Mouse (Mus musculus): ENCODE measurements around the gene Ccdc85a. TPM values are rescaled to one million over a fixed set of nuclear protein-coding genes. Genes with fewer than 3 reads are reported as not detected.

The Ccdc85a gene
- 6.0 and 7.9 TPM in 2 replicates for polyA plus RNA-seq (2016; fragmentation: Nextera tagmentation; extraction: Ambion mirVana)

DNA sequence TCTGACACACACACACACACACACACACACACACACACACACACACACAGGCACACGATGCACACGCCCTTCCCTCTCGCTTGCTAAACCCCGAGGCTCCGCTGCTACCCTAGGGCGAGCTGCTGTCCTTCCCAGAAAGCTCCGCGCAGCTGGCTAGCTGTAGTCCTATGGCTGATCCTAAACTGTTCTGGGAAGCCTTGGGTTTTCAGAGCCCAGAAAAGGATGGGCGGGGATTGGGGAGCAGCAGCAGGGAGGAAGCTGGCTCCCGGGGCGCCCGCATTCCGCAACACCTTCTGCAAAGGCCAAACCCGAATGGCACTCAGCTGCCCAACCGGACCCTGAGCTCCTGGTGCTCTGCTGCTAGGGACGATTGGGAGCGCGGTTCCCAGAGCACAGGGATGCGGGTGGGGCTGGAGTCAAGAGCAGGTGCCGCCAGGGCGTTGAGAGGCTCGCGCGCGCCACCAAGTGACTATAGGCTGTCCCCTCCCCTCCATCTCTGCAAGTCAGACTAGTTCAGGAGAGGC, at the start of gene Ccdc85a:
TSS of gene Ccdc85a (minus strand) at position 414 of the 524 bp plus-strand sequence.
- H3K4me3 ChIP-seq: peak within 1 kb of the TSS; percentile 64
- peak within 1 kb of the TSS; percentile 97 for H3K4me2 ChIP-seq (replicated peaks)
- H3K4me1 ChIP-seq: no peaks in the 10 kb centered on the region
- peak within 1 kb of the TSS; percentile 52 for H3K27ac ChIP-seq (replicated peaks)
- peaks cover 19% of the 10 kb centered on the region for H3K27me3 ChIP-seq
- WGBS: under 1% methylated on average over 25 of the region's 25 CpGs
- no peaks in the 10 kb centered on the region for H3K9me3 ChIP-seq
- peak; percentile 97 for ATAC-seq (ENCODE audit: low FRiP score, low read depth)
- H3K9ac ChIP-seq (replicated peaks): peak within 1 kb of the TSS; percentile 67
- no peaks in the 10 kb centered on the region for H3K36me3 ChIP-seq

DNA sequence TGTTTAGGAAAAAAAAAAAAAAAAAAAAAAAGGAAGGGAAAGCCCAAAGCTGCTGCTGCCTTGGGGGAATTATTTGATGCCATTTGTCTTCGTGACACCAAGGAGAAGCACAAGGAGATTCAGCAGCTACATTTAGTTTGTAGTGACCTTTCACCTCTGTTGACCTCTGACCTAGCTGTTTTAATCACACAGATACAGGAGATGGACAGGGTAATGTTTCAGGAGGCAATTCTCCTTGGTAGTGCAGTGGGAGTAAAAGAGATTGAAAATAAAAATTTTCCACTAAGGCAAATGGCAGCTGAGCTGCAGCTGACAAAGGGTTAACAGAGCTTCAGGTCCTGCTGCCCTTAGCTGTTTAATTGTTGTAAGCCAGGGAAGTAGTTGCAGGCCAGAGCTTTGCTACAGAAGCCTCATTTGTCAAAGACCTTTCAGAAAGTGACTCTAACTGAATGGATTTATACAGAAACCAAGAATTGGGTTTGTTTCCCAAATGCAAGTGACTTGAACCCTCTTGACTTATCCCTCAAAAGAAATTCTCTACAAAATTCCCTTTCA, 49.5 kb upstream of the Ccdc85a start:
- H3K4me1 ChIP-seq: no peaks in the 10 kb centered on the region
- no peak overlapping the region for H3K9ac ChIP-seq (replicated peaks)
- no peak for ATAC-seq (ENCODE audit: low FRiP score, low read depth)
- H3K9me3 ChIP-seq: no peaks in the 10 kb centered on the region
- no peaks in the 10 kb centered on the region for H3K36me3 ChIP-seq
- no peak overlapping the region for H3K4me2 ChIP-seq (replicated peaks)
- H3K4me3 ChIP-seq: no peak overlapping the region
- H3K27me3 ChIP-seq: no peaks in the 10 kb centered on the region
- no peak overlapping the region for H3K27ac ChIP-seq (replicated peaks)
- WGBS: 17% methylated on average over 1 of the region's 1 CpGs

DNA sequence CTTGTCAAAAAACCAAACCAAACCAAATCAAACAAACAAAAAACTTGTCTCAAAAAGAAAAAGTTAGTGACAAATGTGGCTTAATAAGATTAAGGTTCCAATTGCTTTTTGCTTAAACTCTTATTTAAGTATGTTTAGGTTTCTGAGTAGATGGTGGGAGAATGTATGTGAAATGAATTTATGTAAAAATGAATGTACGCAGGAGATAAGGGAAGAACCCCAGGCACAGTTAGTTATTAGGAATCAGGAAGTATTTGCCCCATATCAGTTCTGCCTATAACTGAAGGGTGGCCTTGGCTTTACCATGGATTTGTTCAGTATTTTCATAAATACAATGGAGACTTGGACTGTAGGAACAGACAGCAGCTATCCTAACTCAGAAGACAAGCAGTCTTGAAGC, 49.0 kb upstream of the Ccdc85a start:
- H3K4me3 ChIP-seq: no peak overlapping the region
- no peaks in the 10 kb centered on the region for H3K9me3 ChIP-seq
- no peaks in the 10 kb centered on the region for H3K27me3 ChIP-seq
- H3K27ac ChIP-seq (replicated peaks): no peak overlapping the region
- H3K4me1 ChIP-seq: no peaks in the 10 kb centered on the region
- 93% methylated on average over 1 of the region's 1 CpGs for WGBS
- ATAC-seq (ENCODE audit: low FRiP score, low read depth): no peak
- no peaks in the 10 kb centered on the region for H3K36me3 ChIP-seq
- no peak overlapping the region for H3K4me2 ChIP-seq (replicated peaks)
- H3K9ac ChIP-seq (replicated peaks): no peak overlapping the region

DNA sequence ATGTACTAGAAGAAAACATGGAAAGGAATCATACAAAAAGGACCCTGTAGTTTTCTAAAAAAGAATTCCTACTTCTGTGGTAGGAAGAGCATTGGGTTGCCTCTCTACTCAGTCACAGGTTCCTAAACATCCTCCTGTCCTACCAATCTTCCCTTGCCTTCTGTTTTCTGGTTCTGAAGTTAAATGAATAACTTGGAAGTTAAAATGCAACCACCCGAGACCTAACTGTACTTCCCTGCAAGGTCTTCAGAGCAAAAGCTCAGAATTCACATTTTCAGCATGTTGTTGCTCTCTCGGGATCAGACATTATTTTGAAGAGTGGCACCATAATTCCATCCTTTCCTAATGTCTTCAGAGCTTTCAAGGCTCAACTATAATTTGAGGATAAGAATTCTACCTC, 46.6 kb upstream of the Ccdc85a start:
- no peaks in the 10 kb centered on the region for H3K9me3 ChIP-seq
- no peaks in the 10 kb centered on the region for H3K36me3 ChIP-seq
- no peaks in the 10 kb centered on the region for H3K4me1 ChIP-seq
- no peak overlapping the region for H3K9ac ChIP-seq (replicated peaks)
- H3K27me3 ChIP-seq: no peaks in the 10 kb centered on the region
- H3K4me2 ChIP-seq (replicated peaks): no peak overlapping the region
- H3K27ac ChIP-seq (replicated peaks): no peak overlapping the region
- no peak overlapping the region for H3K4me3 ChIP-seq
- no peak for ATAC-seq (ENCODE audit: low FRiP score, low read depth)
- WGBS: 86% methylated on average over 2 of the region's 2 CpGs

DNA sequence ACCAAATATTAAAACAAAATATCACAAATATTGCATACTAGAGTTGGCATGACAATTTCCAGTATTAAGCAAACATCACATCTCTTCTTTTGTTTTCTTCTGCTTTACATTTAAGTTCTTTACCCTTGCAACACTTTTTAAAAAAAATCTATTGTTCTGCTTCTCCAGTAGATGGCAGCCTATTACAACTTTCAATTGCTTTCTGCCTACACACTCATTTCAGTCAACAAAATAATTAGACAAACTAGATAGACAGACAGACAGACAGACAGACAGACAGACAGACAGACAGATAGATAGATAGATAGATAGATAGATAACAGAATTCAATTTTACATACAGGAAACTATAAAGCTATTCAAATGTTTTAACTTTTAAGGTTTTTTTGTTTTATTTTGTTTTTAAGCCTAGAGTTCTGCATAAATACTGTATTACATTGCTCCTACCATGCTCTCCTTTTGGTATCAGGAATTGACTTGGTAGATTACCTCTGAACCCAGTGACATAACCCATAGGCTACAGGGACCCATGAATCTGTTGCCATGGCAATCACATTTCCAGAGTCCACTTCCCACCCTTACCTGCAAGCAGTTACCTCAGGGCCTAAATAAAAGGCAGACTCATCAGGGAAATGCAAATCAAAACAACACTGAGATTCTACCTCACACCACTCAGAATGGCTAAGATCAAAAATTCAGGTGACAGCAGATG, 26.8 kb upstream of the Ccdc85a start:
- Histone ChIP-seq H3K4me1 (no peaks in the 10 kb centered on the region), H3K27ac (replicated peaks) (no peak overlapping the region), H3K36me3 (no peaks in the 10 kb centered on the region), H3K27me3 (no peaks in the 10 kb centered on the region), H3K9me3 (no peaks in the 10 kb centered on the region), H3K4me3 (no peak overlapping the region), H3K4me2 (replicated peaks) (no peak overlapping the region), H3K9ac (replicated peaks) (no peak overlapping the region)
- ATAC-seq (ENCODE audit: low FRiP score, low read depth): peak; percentile 47; the same call in 1 of the 2 replicates

DNA sequence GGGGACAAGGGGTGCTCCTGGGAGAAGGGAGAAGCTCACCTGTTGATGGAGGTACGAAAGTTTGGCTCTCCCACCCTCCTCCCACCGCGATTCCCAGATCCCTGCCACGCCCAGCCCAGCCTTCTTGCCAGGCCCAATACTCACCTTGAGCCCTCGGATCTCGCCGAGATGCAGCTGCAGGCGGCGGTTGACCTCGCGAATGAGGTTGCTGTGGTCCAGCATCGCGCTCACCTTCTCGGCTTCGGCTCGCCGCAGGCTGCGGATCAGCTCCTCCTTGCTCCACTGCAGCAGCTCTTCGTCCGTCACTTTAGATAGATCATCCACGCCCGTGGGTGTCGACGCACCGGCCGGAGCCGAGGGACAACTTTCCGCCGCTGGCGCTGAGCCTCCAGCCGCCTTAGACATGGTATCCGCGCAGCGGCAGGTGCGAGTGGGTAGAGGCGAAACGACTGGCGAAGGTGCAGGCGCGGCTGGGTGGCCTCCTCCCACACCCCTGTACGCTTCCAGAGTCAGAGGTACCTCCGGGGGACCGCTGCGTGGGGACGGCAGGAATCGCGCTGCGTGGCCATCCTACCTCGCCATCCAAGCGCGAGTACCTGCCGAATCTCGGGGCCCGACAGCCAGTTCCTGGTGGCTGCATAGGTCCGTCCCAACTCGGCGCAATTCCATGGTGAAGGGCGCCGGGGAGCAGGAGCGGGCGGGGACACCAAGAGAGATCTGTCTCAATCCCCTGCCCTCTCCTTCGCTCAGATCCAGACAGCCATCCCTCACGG, 800 bp downstream of the Ccdc85a start:
- peak overlapping the region; percentile 52 for H3K27ac ChIP-seq (replicated peaks)
- under 1% methylated on average over 61 of the region's 63 CpGs for WGBS
- peak overlapping the region; percentile 67 for H3K9ac ChIP-seq (replicated peaks)
- no peaks in the 10 kb centered on the region for H3K9me3 ChIP-seq
- H3K4me2 ChIP-seq (replicated peaks): peak overlapping the region; percentile 97
- ATAC-seq (ENCODE audit: low FRiP score, low read depth): peak; percentile 47
- H3K4me1 ChIP-seq: no peaks in the 10 kb centered on the region
- H3K36me3 ChIP-seq: no peaks in the 10 kb centered on the region
- H3K4me3 ChIP-seq: peak overlapping the region; percentile 64
- H3K27me3 ChIP-seq: peaks cover 19% of the 10 kb centered on the region

DNA sequence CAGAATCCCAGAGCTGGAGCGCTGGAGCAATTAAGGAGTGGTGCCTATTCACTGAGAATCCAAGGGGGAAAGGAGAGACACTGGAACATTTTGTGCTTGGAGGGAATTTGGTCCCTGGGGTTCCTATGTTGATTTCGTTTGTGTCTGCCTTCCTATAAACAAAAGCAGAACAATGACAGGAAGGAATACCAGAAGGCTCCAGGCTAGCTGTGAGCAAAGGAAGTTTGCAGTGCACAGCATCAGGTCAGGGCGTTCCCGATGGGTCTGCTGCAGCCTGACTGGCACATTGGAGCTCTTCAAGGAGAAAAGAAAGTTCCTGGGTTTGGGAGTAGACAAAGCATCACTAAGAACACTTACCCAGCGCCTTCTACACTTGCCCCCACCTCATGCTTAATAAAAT, 1.9 kb downstream of the Ccdc85a start:
- H3K9ac ChIP-seq (replicated peaks): no peak overlapping the region
- peak overlapping the region; percentile 97; the same call in 1 of the 2 replicates for H3K4me2 ChIP-seq (replicated peaks)
- peak overlapping the region; percentile 64 for H3K4me3 ChIP-seq
- no peak for ATAC-seq (ENCODE audit: low FRiP score, low read depth)
- no peak overlapping the region for H3K27ac ChIP-seq (replicated peaks)
- H3K36me3 ChIP-seq: no peaks in the 10 kb centered on the region
- H3K27me3 ChIP-seq: peaks cover 19% of the 10 kb centered on the region
- no peaks in the 10 kb centered on the region for H3K9me3 ChIP-seq
- 24% methylated on average over 5 of the region's 5 CpGs for WGBS
- H3K4me1 ChIP-seq: no peaks in the 10 kb centered on the region

DNA sequence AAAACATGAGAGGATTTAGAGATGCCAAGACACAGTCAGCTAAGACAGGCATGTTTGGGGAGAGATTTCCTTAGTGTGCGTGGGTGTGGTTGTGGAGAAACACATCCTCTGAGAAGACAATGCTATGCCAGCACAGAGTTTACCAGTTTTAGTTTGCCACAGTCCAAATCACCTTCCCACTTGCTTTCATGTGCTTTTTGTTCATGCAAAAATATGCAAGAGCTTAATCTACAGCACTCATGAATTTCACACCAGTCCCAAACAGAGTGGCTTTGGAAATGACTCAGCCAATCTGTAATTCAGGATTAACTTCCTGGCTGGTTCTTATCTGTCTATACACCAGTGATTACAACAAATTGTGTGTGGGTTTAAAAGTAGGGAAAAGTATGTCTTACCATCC, 11.7 kb downstream of the Ccdc85a start:
- no peaks in the 10 kb centered on the region for H3K9me3 ChIP-seq
- H3K4me1 ChIP-seq: no peaks in the 10 kb centered on the region
- no peaks in the 10 kb centered on the region for H3K27me3 ChIP-seq
- WGBS: 86% methylated on average over 1 of the region's 1 CpGs
- no peak overlapping the region for H3K9ac ChIP-seq (replicated peaks)
- ATAC-seq (ENCODE audit: low FRiP score, low read depth): no peak
- H3K36me3 ChIP-seq: no peaks in the 10 kb centered on the region
- no peak overlapping the region for H3K4me2 ChIP-seq (replicated peaks)
- no peak overlapping the region for H3K4me3 ChIP-seq
- no peak overlapping the region for H3K27ac ChIP-seq (replicated peaks)

DNA sequence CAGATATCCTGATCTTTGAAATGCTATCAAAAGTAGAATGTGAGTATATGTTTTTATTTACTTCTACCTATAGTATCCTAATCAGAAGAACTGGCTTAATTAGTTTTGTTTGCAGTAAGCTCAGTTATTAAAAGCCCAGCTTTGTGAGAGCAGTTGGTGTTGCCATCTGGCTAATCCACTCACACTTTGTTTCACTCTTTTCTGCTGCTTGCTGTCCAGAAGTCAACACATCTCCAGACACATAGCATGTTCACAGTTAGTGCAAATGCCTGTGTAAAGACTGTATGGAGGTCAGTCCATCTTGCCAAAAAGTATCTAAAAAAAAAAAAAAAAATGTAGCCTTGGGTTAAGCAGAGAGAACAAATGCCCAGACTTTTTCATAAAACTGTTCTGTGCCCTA, 27.7 kb downstream of the Ccdc85a start:
- Histone ChIP-seq H3K4me3 (no peak overlapping the region), H3K4me1 (no peaks in the 10 kb centered on the region), H3K9me3 (peaks cover 3% of the 10 kb centered on the region; the same call in 1 of the 2 replicates), H3K9ac (replicated peaks) (no peak overlapping the region), H3K27me3 (no peaks in the 10 kb centered on the region), H3K27ac (replicated peaks) (no peak overlapping the region), H3K36me3 (no peaks in the 10 kb centered on the region), H3K4me2 (replicated peaks) (no peak overlapping the region)
- no peak for ATAC-seq (ENCODE audit: low FRiP score, low read depth)

DNA sequence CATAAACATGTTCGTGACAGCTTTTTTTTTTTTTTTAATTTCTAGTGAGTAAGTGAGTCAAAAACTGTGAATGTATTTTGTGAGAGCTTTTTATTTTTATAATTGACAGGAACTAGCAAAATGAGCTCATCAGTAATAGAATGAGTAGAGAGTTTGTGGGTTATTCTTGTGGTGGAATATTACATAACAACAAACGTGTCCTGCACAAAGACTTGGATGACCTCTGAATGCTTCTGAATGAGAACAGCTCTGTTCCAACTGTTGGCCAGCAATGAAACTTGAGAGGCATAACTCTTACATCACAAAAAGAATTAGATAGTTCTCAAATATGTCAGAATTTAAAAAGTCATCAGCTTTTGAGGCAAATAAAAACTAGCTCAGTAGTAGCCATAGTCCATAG, 40.7 kb downstream of the Ccdc85a start:
- H3K9me3 ChIP-seq: no peaks in the 10 kb centered on the region
- H3K27me3 ChIP-seq: no peaks in the 10 kb centered on the region
- H3K4me1 ChIP-seq: no peaks in the 10 kb centered on the region
- H3K36me3 ChIP-seq: no peaks in the 10 kb centered on the region
- no peak overlapping the region for H3K4me3 ChIP-seq
- no peak overlapping the region for H3K27ac ChIP-seq (replicated peaks)
- H3K4me2 ChIP-seq (replicated peaks): no peak overlapping the region
- no peak for ATAC-seq (ENCODE audit: low FRiP score, low read depth)
- 97% methylated on average over 2 of the region's 2 CpGs for whole genome bisulfite sequencing
- no peak overlapping the region for H3K9ac ChIP-seq (replicated peaks)

DNA sequence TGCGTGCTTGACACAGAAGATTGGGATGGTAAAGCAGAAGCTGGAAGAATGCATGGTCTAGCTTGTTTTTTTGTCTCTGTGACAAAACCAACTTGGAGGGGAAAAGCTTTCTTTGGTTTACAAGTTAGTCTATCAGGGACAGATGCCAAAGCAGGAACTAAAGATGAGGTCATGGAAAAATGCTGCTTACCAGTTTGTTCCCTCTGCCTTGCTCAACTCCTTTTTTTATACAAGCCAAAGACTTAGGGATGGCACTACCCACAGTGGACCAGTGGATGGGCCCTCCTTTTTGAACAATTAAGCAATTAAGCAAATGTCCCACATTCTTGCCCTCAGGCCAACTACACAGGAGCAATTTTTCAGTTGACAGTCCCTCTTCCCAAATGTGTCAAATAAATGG, 42.8 kb downstream of the Ccdc85a start:
- H3K27me3 ChIP-seq: no peaks in the 10 kb centered on the region
- no peaks in the 10 kb centered on the region for H3K9me3 ChIP-seq
- no peak for ATAC-seq (ENCODE audit: low FRiP score, low read depth)
- H3K4me1 ChIP-seq: 0 out of 2 replicates have a peak, but pooled peaks cover 3% of the 10 kb centered on the region
- H3K27ac ChIP-seq (replicated peaks): no peak overlapping the region
- H3K9ac ChIP-seq (replicated peaks): no peak overlapping the region
- H3K4me3 ChIP-seq: no peak overlapping the region
- 88% methylated on average over 1 of the region's 1 CpGs for WGBS
- no peaks in the 10 kb centered on the region for H3K36me3 ChIP-seq
- H3K4me2 ChIP-seq (replicated peaks): no peak overlapping the region

DNA sequence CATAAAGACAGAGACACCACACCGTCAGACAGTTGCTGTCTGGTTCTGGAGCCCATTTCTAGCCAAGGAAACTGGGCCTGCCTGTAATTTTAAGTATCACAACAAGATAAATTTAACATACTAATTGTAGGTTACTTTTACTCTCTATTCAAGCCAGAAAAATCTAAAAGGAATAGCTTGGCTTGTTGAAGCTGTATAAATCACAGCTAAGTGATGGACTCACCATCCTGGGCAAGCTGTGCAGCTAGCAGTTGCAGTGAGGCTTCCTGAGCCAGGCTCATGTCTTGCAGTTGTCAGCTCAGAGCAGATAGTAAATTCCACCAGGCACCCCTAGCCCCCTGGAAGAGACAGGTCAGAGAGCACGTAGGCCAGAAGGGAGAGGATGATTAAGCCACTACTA, 50.8 kb downstream of the Ccdc85a start:
- Histone ChIP-seq H3K4me1 (0 out of 2 replicates have a peak, but pooled peaks cover 3% of the 10 kb centered on the region), H3K27me3 (no peaks in the 10 kb centered on the region), H3K4me2 (replicated peaks) (no peak overlapping the region), H3K9me3 (no peaks in the 10 kb centered on the region), H3K9ac (replicated peaks) (no peak overlapping the region), H3K27ac (replicated peaks) (no peak overlapping the region), H3K4me3 (no peak overlapping the region), H3K36me3 (no peaks in the 10 kb centered on the region)
- ATAC-seq (ENCODE audit: low FRiP score, low read depth): no peak
- 91% methylated on average over 2 of the region's 2 CpGs for WGBS
